Mouse (Mus musculus): ENCODE results near the gene Stx1b.

DNA sequence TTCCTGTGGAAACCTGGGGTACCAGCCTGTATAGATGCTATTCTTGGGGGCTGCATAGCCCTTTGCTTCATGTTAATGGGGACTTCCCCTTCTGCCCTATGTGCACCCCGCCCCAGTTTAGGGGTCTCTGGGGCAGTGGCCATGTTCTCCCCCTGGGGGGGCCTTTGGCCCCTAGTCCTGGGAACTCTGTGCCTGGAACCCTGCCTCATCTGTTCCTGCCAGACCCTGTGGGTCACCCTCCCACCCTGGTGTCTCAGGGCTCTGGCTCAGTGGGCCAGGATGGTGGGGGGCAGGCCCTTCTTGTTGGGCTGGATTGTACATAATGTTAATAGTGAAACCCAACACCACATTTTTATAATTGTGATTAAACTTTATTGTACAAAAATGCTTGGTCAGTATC, 24.6 kb downstream of the Stx1b start:
- TF ChIP-seq CTCF (IDR thresholded peaks at IDR 0.05; ENCODE audit: low read depth), result no peak
- no peak for TF ChIP-seq EP300 (IDR thresholded peaks at IDR 0.05; ENCODE audit: low read depth)

Data from liver, embryonic 14.5 days (tissue).